Mouse (Mus musculus) adrenal gland, postnatal 36 days (tissue): ENCODE measurements around the gene Dhrs7b. TPM values are rescaled to one million over a fixed set of nuclear protein-coding genes. Genes with fewer than 3 reads are reported as not detected.
"Not testable (repeated sequence)": the region's sequence is repeated elsewhere in the genome, so short reads cannot be mapped to it uniquely, and the experiment has no call there.

Experiments
- DNase-seq, 2 experiments: peaks; one replicate each; pipeline ENCODE4 v3.0.0; 2021; ENCODE audit warnings: mixed read lengths in 1 of 2
- long read RNA-seq, 2 experiments: library from polyadenylated mRNA; stranded (forward); transcript quantifications; one replicate each; pipeline ENCODE4 v2.0.0; 2021; ENCODE audit warnings: borderline sequencing depth in 2 of 2
- total RNA-seq, 2 experiments: library from RNA; stranded (reverse); gene quantifications; 2 replicates each; pipeline ENCODE4 v1.2.3; 2021

The Dhrs7b gene
- total RNA-seq: 10 to 100 TPM; 50.0 to 51.1 TPM
- long read RNA-seq, experiment 1, transcript Dhrs7b-201 (7 exons, 1,553 nt): major isoform, 24 of 43 reads
- long read RNA-seq, experiment 1, partial matches to known transcripts: 4 of 43 reads
- long read RNA-seq, experiment 1, other reads (novel, unspliced or antisense): 15 of 43 reads
- long read RNA-seq, experiment 2, transcript Dhrs7b-201 (7 exons, 1,553 nt): major isoform, 11 of 29 reads
- long read RNA-seq, experiment 2, partial matches to known transcripts: 2 of 29 reads
- long read RNA-seq, experiment 2, other reads (novel, unspliced or antisense): 16 of 29 reads

- DNase-seq: peak; percentile 87 to 88
These were observed at the start of gene Dhrs7b for GRCm38 (mm10) chr11:60830433-60831052. TSS of gene Dhrs7b (plus strand) at chr11:60830631.

DNA sequence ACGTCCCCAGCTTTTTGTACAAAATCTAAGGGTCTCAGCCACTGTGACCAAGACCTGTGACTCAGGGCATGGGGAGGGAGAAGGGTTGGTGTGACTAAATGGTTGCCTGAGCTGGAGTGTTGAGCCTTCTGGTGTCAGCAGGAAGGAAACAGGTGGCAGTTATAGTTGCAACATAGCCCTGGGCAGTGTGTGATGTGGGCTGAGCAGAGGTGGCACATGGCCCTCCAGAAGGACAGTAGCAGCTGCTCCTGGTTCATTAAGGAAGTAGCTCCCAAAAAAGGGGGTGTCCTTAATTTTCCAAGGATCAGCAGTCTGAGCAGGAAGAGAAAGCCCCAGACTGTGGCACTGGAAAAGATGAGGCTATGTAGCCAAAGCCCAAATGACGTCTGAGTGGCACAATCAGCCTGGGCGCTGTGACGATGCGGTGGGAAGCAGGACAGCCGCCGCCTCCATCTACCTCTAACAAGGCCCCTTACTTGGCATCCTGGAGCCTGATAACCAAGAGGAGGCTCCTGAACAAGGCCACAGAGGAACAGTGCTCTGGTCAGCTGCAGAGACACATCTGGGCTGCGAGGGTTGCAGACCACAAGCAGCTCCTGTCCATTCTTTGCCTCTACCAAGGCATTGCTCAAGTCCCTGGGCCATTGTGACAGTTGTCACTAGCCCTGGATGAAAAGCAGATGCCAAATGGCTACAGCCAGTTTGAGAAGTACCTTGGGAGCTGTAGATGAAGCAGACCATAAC lies 46.1 kb upstream of the Dhrs7b start:
- no peak for DNase-seq

DNA sequence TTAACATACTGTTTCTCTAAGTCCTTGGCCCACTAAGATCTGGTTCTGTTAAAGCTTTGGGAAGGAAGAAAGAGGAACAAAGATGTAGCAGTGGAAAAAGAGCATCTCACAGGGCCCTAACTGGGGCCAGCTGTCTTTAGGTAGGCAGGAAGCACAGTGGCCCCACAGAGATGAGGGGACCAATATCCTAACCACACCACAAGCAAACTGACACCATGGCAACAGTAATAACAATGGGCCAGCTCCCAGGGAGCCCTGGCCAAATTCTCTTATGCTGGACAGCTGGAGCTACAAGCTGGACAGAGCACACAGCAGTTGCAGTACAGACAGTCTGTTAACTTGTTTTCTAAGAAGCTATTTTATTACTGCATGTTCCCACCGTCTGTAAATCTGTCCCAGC lies 42.8 kb upstream of the Dhrs7b start:
- DNase-seq: no peak

GRCm38 (mm10) chr11:60790472-60790871 lies 40.0 kb upstream of the Dhrs7b start:
- no peak for DNase-seq

DNA sequence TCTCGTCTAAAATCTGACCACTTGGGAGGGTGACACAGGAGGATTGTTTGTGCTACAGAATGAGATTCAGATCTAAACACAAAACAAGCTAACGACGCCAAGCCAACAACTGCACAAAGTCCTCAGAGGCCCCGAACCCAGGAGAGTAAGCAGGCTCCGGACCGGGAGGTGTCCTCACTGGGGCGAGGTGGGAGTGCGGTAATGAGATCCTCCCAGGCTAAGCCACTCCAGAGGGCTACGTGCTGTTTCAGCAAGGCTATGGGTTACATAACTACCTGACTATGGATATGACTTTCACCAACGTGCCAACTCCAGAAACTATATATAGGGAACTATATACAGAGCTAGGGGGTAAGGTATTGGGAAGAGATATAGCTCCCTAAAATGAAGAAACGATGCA lies 34.1 kb upstream of the Dhrs7b start:
- no peak for DNase-seq

- DNase-seq: no peak
These were observed 30.5 kb upstream of the Dhrs7b start for GRCm38 (mm10) chr11:60799977-60800376.

DNA sequence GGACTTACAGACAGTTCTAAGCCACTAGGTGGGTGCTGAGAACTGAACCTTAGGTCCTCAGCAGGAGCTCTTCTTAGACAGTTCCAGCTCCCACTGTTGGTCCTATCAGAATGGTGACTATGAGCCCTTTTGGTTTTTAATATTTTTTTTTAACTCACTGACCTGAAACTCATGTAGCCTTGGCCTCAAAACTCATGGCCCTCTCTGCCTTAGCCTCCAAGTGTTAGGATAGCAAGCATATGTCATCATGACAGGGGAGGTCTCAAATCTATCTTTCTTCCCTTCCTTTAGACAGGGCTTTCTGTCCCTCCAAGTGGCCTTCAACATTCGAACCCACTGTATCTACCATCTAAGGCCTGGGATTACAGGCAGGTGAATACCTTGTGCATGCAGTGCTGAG lies 29.5 kb upstream of the Dhrs7b start:
- no peak for DNase-seq

DNA sequence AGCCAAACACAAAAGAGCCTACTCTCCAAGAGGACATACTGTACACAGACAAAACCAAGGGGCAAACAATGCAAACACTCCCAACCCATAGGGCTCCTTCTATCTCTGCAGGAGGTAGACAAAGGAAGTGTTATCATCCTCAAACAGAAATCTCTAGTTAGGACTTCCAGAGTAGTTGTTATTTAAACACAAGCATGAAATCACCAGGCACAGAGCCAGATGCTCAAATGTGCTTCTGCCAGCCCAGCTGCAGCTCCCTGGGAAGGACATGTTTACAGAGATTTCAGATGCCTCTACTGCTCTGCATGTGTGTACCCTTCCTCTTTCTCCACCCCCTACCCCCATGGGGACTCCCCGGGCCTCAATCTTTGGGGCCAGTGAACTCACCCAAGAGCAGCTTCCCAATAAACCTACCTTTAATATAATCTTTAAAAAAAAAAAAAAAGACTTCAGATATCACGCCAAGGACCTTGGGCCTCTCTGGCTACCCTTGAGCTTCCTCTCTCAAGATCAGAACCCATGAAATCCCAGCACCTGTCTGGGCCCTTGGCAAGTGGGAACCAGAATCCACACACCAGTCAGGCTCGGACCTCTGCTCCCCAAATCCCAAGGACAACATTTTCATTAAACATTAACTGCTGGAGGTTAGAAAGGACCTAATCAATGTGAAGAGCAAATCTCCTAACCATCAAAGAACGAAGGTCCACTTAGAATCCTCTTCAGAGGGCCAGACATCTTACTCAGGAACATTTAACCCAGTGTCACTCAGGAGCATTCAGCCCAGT lies 22.0 kb upstream of the Dhrs7b start:
- DNase-seq: peak; percentile 80 to 81

DNA sequence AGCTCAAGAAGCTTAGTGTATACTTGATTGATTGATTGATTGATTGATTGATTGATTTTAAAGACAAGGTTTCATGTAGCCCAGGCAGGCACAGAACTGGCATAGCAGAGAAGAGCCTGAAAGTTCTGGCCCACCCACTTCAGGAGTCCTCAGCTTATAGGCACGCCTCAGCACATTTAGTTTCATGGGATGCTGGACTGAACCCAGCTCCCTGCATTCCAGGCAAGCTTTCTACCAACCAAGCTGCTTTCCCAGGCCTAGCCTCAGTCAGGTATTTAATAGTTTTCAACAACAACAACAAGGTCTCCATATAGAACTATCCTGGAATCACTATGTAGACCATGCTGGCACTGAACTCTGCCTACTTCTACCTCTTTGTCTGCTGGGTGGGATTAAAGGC lies 20.9 kb upstream of the Dhrs7b start:
- DNase-seq: no peak

GRCm38 (mm10) chr11:60810046-60810965 lies 20.1 kb upstream of the Dhrs7b start:
- peak in 1 of 2 experiments; percentile 13 for DNase-seq

DNA sequence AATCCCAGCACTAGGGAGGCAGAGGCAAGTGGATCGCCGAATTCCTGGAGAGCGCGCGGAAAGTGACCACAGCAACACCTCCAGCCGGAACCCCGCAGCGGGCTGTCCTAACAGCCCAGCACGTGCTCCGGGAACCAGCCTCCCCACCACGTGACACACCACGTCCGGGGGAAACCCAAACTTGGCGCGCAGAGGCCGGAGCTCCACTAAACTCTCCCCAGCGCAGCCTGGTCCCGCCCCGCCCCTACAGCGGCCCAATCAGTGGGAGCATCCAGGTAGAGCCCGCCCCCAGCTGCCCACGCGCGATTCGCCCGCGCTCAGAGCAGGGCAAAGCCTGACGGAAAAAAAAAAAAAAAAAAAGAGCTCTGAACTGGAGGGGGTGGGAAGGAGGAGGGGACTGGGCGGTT lies 19.4 kb upstream of the Dhrs7b start:
- DNase-seq: peak; percentile 98

- not testable (repeated sequence) for DNase-seq
These were observed 18.8 kb upstream of the Dhrs7b start, which contains the start of gene Shmt1 for GRCm38 (mm10) chr11:60811618-60812017. TSS of gene Shmt1 (minus strand) at chr11:60811718.

DNA sequence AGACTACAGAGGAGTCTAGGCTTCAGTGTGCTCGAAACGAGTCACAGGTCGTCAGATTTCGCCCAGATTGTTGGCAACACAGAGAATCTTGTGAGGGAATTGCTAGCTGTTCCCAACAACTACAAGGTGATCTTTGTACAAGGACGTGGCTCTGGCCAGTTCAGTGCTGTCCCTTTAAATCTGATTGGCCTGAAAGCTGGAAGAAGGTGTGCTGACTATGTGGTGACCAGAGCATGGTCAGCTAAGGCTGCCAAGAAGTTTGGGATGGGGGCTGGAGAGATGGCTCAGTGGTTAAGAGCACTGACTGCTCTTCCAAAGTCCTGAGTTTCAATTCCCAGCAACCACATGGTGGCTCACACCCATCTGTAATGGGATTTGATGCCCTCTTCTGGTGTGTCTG lies 14.0 kb upstream of the Dhrs7b start:
- no peak for DNase-seq

DNA sequence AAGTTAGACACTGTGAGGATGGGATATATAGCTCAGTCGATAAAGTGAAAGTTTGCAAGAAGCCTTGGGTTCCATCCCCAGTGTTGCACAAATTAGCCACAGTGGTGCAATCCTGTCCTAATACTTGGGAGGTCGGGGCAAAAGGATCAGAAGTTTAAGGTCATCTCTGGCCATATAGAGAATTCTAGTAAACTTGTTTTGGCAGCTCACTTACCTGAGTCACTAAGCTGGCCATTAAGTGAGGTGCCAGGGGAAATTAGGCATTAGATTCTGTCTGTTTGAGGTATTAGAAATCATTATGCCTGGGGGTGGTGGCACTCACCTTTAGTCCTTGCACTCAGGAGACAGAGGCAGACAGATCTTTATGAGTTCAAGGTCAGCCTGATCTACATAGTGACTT lies 6.7 kb upstream of the Dhrs7b start:
- DNase-seq: no peak

DNA sequence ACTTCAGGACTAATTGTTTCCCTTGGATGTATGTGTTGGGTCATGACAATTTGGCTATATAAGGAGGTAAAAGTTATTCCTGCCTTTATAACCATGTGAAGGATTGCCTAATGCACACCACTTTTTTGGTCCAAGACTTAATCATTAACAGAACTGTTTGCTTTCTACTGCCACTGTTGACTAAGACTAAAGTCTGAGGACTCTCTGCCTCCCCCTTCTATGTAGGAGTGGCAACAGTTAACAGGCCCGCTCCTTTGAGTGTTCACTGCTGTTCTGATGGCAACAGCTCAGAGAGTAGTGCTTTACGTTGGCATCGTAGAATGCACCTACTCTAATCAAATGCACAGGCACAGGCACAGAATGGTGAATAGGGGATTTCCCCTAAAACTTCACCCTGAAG lies 5.2 kb upstream of the Dhrs7b start:
- DNase-seq: no peak

DNA sequence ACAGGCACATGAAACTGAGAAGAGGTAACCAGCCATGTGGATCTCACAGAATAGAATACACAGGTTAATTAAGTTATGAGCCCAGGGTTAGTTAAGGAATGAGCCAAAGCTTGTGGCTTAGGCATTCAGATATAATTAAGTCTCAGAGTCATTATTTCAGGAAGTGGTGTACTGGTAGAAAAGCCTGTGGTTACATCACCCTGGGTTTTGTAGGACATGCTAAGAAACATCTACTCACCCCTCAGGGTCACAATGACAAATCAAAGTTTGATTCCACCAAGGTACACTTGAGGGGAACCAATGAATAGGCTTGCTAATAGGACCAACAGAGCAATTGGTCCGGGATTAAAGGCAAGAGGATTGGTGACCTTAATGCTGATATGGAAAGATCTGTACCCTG lies 3.7 kb upstream of the Dhrs7b start:
- no peak for DNase-seq

GRCm38 (mm10) chr11:60827241-60827945 lies 3.0 kb upstream of the Dhrs7b start:
- no peak for DNase-seq

DNA sequence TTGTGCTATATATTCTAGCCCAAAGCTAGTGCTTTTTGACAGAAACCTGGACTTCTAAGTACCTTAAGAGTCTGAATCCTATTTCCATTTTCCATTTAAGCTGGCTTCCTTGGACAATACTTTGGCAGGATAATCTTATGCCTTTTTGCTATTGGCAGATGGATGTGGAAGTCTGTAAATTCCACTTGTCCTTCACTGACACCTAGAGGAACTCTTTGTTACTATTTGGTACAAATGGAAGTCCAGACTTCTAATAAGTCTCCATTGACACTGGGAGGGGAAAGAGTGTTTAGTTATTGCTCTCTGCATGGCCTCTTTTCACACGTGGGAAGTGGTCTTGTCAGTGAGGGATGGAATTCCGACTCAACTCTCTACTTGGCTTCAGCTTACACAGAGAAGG lies 1.5 kb upstream of the Dhrs7b start:
- no peak for DNase-seq

GRCm38 (mm10) chr11:60836897-60837296 lies 6.5 kb downstream of the Dhrs7b start:
- DNase-seq: no peak

GRCm38 (mm10) chr11:60837644-60838406 lies 7.4 kb downstream of the Dhrs7b start:
- DNase-seq: peak in 1 of 2 experiments; percentile 27
